Mouse (Mus musculus) hindbrain, embryonic 14.5 days (tissue): ENCODE data around the gene Znrf1. TPM values are rescaled to one million over a fixed set of nuclear protein-coding genes. Genes with fewer than 3 reads are reported as not detected.

Source experiments
- ATAC-seq: fragments of 200-750 bp; cut with Nextera tagmentation; 2 replicates; pipeline ENCODE4 v1.8.0; 2017; ENCODE audit warnings: moderate number of reproducible peaks, mild to moderate bottlenecking, moderate TSS enrichment, moderate library complexity; ENCODE audit not compliant: low FRiP score
- DNase-seq: peaks from one replicate; pipeline ENCODE4 v3.0.0-alpha.2; 2015; ENCODE audit warnings: low spot score
- H3K27ac ChIP-seq: fragments of 300-500 bp; sonication (generic); 2 replicates; pipeline ENCODE4 v1.5.1; 2014; ENCODE audit warnings: mild to moderate bottlenecking, moderate library complexity
- H3K27me3 ChIP-seq: fragments of 300-500 bp; sonication (generic); 2 replicates; pipeline ENCODE4 v1.6.1; 2014; ENCODE audit warnings: mild to moderate bottlenecking, low read length, mixed read lengths; ENCODE audit not compliant: control insufficient read depth, insufficient read depth
- H3K36me3 ChIP-seq: fragments of 300-500 bp; sonication (generic); replicated peaks from 2 replicates; pipeline ENCODE4 v1.6.1; 2014; ENCODE audit not compliant: control insufficient read depth, insufficient read depth
- H3K4me1 ChIP-seq: fragments of 300-500 bp; sonication (generic); replicated peaks from 2 replicates; pipeline ENCODE4 v1.6.1; 2014; ENCODE audit warnings: antibody characterized with exemption, low read length, mixed read lengths; ENCODE audit not compliant: control insufficient read depth, insufficient read depth
- H3K4me2 ChIP-seq: fragments of 300-500 bp; sonication (generic); replicated peaks from 2 replicates; pipeline ENCODE4 v1.6.1; 2014; ENCODE audit warnings: mild to moderate bottlenecking, moderate library complexity
- H3K4me3 ChIP-seq: fragments of 300-500 bp; sonication (generic); replicated peaks from 2 replicates; pipeline ENCODE4 v1.5.1; 2014; ENCODE audit warnings: mild to moderate bottlenecking, low read length
- H3K9ac ChIP-seq: fragments of 300-500 bp; sonication (generic); 2 replicates; pipeline ENCODE4 v1.6.1; 2014
- H3K9me3 ChIP-seq: fragments of 300-500 bp; sonication (generic); 2 replicates; pipeline ENCODE4 v1.6.1; 2016; ENCODE audit warnings: low read length; ENCODE audit not compliant: control insufficient read depth
- WGBS: fragments of 180-500 bp; shearing (Covaris S2); extraction: QIAGEN DNeasy Blood & Tissue Kit; methylation state at CpG from one replicate; pipeline ENCODE4 v1.1.7; 2014; 5-methylcytosine and 5-hydroxymethylcytosine counted together
- polyA plus RNA-seq: library from polyadenylated mRNA; unstranded; fragments of >200 nt; fragmentation: Nextera tagmentation; extraction: Ambion mirVana; gene quantifications from 2 replicates; pipeline ENCODE4 v1.2.1, GENCODE M21; 2014

Znrf1 gene
- polyA plus RNA-seq, 1 experiment from 2014 or later, result 108 TPM

DNA sequence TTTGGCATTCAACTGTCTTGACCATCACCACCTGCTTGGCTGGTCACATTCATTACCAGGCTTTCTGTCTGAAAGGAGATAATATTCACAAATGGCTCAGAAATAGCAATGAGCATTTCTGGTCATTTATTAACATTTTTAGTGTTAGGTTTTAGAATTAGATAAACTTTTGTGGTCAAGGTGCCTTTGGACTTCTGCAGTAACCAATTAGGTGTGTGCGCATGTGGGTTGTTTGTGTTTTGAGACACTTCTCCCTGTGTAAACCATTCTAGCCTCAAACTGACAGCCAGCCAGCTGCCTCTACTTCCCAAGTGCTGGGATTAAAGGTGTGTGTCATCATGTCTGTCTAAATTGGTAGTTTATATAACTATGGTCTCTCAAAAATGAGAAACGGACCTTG, 36.5 kb downstream of the Znrf1 start:
- no peaks in the 10 kb centered on the region for H3K36me3 ChIP-seq
- 88% methylated on average over 2 of the region's 2 CpGs for WGBS
- H3K4me1 ChIP-seq, result peaks cover 36% of the 10 kb centered on the region
- DNase-seq (no peak), ATAC-seq (no peak)
- no peak overlapping the region for H3K4me2 ChIP-seq
- H3K4me3 ChIP-seq, result no peak overlapping the region
- H3K27me3 ChIP-seq, result no peaks in the 10 kb centered on the region
- no peak overlapping the region; the same call in 1 of the 2 replicates for H3K27ac ChIP-seq
- H3K9ac ChIP-seq, result no peak overlapping the region
- H3K9me3 ChIP-seq, result no peaks in the 10 kb centered on the region

DNA sequence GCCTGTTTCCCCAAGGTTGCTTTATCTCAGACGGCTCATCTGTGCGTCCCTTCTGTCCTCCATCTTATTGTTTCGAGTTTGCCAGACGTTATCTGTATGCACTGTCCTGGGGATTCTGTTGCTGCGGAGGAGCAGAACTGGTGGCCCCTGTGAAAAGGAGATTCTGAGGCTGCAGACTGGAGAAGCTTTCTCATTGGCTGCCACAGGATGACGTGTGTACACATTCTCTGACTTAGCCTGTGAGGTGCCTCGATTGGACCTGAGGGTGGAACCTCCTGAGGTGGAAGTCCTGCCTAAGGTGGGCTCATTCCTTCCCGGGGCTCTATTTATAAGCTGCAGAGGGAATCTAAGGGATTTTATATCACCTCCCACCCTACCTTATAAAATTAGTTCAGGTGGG, 37.7 kb downstream of the Znrf1 start:
- ATAC-seq, result peak; percentile 31; the same call in 1 of the 2 replicates

DNA sequence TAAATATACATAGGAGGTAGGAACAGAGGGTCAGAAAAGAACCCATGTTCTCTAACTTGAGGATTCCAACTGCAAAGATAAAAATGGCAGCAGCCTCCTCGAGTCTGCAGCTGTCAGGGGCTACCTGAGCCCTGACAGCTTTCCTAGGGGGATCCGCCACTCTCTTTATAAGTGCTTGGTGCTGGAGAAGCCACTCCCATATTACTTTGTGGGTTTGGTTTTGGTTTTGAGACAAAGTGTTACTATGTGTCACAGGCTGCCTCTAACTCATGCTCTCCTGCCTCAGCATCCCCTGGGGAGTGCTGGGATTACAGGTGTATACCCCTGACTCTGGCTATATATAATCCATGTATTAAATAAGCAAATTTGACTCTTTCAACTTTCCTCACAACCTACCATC, 38.1 kb downstream of the Znrf1 start:
- WGBS, result 82% methylated on average over 2 of the region's 2 CpGs
- Histone ChIP-seq H3K4me2 (0 out of 2 replicates have a peak overlapping the region, but pooled peaks have one; percentile 28), H3K27ac (no peak overlapping the region), H3K27me3 (no peaks in the 10 kb centered on the region), H3K36me3 (no peaks in the 10 kb centered on the region), H3K9me3 (no peaks in the 10 kb centered on the region), H3K4me1 (peaks cover 28% of the 10 kb centered on the region), H3K4me3 (no peak overlapping the region), H3K9ac (no peak overlapping the region)
- DNase-seq (no peak), ATAC-seq (no peak)

More for the DNA sequence above, 37.7 kb downstream of the Znrf1 start:
- no peaks in the 10 kb centered on the region for H3K27me3 ChIP-seq
- H3K36me3 ChIP-seq, result no peaks in the 10 kb centered on the region
- H3K9ac ChIP-seq, result no peak overlapping the region
- H3K4me1 ChIP-seq, result peaks cover 28% of the 10 kb centered on the region
- WGBS, result 24% methylated on average over 8 of the region's 8 CpGs
- H3K27ac ChIP-seq, result peak overlapping the region; percentile 55
- DNase-seq, result no peak
- H3K9me3 ChIP-seq, result no peaks in the 10 kb centered on the region
- H3K4me2 ChIP-seq, result peak overlapping the region; percentile 28
- no peak overlapping the region for H3K4me3 ChIP-seq

DNA sequence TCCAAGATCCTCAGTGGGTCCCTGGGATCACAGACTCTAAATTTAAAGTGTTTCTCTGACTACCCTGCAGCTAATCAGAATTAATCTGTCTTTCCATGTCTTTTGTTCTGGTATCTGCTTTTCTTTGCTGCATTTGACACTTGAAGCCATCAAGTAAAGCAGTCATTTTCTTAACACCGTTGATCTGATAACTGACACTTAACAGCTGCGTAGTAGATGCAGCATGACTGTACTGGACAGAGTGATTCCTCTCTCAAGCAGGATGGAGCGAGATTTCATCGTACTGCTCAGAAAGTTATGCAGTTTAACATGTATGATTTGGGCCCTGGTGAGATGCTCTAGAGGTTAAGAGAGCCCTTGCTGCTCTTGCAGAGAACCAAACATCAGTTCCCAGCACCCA, 39.6 kb downstream of the Znrf1 start:
- Histone ChIP-seq H3K4me2 (no peak overlapping the region), H3K27ac (no peak overlapping the region), H3K36me3 (no peaks in the 10 kb centered on the region), H3K4me3 (no peak overlapping the region), H3K4me1 (peaks cover 22% of the 10 kb centered on the region; the same call in 1 of the 2 replicates), H3K27me3 (no peaks in the 10 kb centered on the region), H3K9ac (no peak overlapping the region), H3K9me3 (no peaks in the 10 kb centered on the region)
- WGBS, result 94% methylated on average over 4 of the region's 4 CpGs
- ATAC-seq (no peak), DNase-seq (no peak)

DNA sequence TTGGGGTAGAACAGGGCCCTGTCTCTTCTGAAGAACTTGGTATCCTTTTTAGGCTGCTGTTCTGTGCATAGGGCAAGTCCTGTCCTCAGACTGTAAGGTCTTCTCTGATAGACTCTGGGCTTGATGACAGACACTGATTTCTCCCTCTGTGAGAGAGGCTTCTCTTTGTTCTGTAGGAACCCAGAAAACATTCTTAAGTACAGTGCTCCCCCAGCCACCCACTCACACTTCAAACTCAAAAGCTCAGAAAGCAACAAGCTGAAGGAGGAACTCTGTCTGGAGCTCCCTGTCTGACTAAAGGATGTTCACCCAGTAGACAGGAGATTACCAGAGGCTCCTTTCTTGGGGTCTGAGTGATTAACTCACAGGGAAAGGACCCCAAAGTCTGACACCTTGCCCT, 40.6 kb downstream of the Znrf1 start:
- no peak overlapping the region for H3K4me3 ChIP-seq
- no peak overlapping the region for H3K9ac ChIP-seq
- no peak overlapping the region for H3K4me2 ChIP-seq
- no peak overlapping the region for H3K27ac ChIP-seq
- H3K9me3 ChIP-seq, result no peaks in the 10 kb centered on the region
- peaks cover 20% of the 10 kb centered on the region; the same call in 1 of the 2 replicates for H3K4me1 ChIP-seq
- no peaks in the 10 kb centered on the region for H3K27me3 ChIP-seq
- no peaks in the 10 kb centered on the region for H3K36me3 ChIP-seq
- DNase-seq, result no peak
- ATAC-seq, result no peak

DNA sequence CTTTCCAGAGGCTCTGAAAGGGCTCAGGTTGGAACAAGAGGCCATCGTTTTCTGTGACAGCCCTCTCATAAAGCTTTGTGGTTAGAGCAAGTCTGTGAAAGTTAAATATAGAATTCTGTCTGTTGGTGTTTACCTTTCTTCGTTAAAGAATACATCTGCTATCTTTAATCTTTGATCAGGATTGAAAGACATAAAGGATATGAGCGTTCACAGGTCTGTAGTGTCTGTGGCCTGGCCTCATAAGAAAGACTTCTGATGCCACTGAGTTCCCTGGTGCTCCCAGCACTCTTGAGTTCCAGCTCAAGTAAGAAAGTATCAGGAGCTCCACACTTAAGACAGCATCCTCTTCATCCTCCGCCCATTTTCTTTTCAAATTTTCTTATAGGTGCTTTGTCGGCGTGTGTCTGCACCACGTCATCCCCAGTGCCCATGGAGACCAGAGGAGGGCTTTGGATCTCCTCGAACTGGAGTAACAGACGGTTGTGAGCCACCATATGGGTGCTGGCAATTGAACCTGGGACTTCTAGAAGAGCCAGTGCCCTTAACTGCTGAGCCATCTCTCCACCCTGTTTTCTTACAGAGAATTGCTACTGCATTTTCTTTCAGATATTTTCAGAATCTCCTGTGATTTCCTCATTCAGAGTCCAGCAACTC, 42.1 kb downstream of the Znrf1 start:
- H3K36me3 ChIP-seq, result no peaks in the 10 kb centered on the region
- no peaks in the 10 kb centered on the region for H3K9me3 ChIP-seq
- H3K4me2 ChIP-seq, result no peak overlapping the region
- H3K9ac ChIP-seq, result no peak overlapping the region
- no peak overlapping the region for H3K27ac ChIP-seq
- DNase-seq (no peak), ATAC-seq (no peak)
- peaks cover 14% of the 10 kb centered on the region; the same call in 1 of the 2 replicates for H3K4me1 ChIP-seq
- no peak overlapping the region for H3K4me3 ChIP-seq
- H3K27me3 ChIP-seq, result no peaks in the 10 kb centered on the region
- WGBS, result 94% methylated on average over 9 of the region's 9 CpGs

DNA sequence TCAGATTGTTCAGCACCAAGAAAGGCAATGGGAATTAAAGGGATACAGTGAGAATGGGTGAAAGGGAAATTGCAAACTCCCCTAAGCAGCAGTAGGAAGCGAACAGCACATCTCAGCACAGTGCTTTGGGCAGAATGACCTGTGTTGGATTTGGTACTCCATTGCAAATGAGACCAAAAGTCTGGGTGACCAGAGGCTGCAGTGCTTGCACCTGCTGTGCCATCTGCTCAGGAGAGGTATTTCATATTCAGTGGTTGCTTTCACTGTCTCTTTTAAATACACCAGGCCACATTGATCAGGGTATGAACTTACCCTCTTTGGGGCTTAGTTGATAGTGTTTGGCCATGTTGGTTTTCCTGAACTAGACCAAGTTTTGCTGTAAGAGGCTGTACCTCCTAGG, 43.4 kb downstream of the Znrf1 start:
- Histone ChIP-seq H3K36me3 (no peaks in the 10 kb centered on the region), H3K9ac (no peak overlapping the region), H3K4me2 (no peak overlapping the region), H3K27me3 (no peaks in the 10 kb centered on the region), H3K27ac (no peak overlapping the region), H3K9me3 (no peaks in the 10 kb centered on the region), H3K4me3 (no peak overlapping the region), H3K4me1 (0 out of 2 replicates have a peak, but pooled peaks cover 7% of the 10 kb centered on the region)
- DNase-seq (no peak), ATAC-seq (no peak)
- WGBS, result 86% methylated on average over 1 of the region's 1 CpGs

DNA sequence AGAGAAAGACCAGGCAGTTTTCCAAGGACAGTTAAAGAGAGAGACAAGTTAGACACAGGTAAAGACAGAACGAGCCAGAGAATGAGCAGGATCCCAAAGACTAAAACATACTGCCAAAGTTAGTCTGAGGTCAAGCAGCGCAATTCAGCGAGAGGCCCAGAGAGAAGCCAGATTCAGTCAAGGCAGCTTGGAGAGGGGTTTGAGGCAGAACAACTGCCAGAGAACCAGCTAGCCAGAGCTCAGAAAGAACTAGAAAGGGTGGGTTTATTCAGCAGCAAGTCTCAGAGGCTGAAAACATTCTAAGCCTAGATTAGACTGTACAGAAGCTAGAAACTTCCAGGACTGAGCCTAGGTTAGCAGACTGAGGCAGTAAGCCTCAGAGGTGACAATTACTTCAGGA, 44.4 kb downstream of the Znrf1 start:
- H3K4me2 ChIP-seq, result no peak overlapping the region
- H3K9ac ChIP-seq, result no peak overlapping the region
- H3K9me3 ChIP-seq, result no peaks in the 10 kb centered on the region
- ATAC-seq (no peak), DNase-seq (no peak)
- H3K36me3 ChIP-seq, result no peaks in the 10 kb centered on the region
- H3K27me3 ChIP-seq, result no peaks in the 10 kb centered on the region
- H3K4me1 ChIP-seq, result 0 out of 2 replicates have a peak, but pooled peaks cover 7% of the 10 kb centered on the region
- H3K27ac ChIP-seq, result no peak overlapping the region
- 94% methylated on average over 3 of the region's 3 CpGs for WGBS
- H3K4me3 ChIP-seq, result no peak overlapping the region

DNA sequence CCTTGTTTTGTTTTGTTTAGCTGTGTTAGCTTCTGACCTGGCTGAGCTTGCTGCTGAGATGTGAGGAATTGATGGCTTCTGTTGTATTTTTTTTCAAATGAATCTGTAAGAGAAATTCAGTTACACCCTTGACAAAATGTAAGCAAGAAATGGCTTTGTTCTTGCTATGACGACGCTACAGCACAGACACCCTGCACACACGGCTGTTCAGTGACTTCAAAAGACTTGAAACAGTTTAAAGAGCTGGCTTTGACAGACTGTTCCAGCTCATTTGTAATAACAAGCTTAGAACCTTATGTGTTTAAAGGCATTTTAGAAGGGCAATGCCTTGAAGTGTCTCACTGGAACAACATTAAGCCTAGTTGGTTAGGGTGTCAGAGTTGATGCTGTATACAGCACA, 46.5 kb downstream of the Znrf1 start:
- Histone ChIP-seq H3K4me1 (no peaks in the 10 kb centered on the region), H3K9ac (no peak overlapping the region), H3K4me2 (no peak overlapping the region), H3K27ac (no peak overlapping the region), H3K9me3 (no peaks in the 10 kb centered on the region), H3K36me3 (no peaks in the 10 kb centered on the region), H3K27me3 (no peaks in the 10 kb centered on the region), H3K4me3 (no peak overlapping the region)
- whole genome bisulfite sequencing, result 59% methylated on average over 3 of the region's 3 CpGs
- DNase-seq, result no peak
- ATAC-seq, result no peak

DNA sequence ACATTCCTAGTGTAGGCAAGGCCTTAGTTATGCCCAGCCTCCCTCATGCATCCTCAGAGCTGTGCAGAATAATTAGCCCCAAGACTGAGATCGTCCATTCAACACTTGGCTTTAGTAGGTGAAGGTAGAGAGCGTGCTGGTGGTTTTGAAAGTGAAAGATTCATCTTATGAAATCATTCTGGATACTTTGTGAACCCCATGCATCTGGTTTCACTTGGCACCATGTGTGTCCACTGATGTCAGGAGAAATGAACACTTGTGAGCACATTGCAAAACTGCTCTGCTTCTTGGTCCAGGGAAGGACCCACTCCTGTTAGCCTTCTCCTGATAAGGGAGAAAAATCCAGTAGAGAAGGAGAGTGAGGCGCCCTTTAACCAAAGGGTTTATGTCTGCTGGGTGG, 49.0 kb downstream of the Znrf1 start:
- H3K27ac ChIP-seq, result no peak overlapping the region

More for the DNA sequence above, 49.0 kb downstream of the Znrf1 start:
- no peaks in the 10 kb centered on the region for H3K9me3 ChIP-seq
- H3K36me3 ChIP-seq, result no peaks in the 10 kb centered on the region
- no peak overlapping the region for H3K4me2 ChIP-seq
- 92% methylated on average over 3 of the region's 3 CpGs for WGBS
- no peak overlapping the region for H3K4me3 ChIP-seq
- DNase-seq (no peak), ATAC-seq (no peak)
- H3K27me3 ChIP-seq, result no peaks in the 10 kb centered on the region
- H3K4me1 ChIP-seq, result no peaks in the 10 kb centered on the region
- no peak overlapping the region for H3K9ac ChIP-seq
